Mouse (Mus musculus): ENCODE measurements at regions not wholly inside any gene's neighbourhood (a gene's known extent, or its start where the extent isn't known, plus 50 kb on each side); places are given as distances from the start of the nearest gene placed in this dataset.

GRCm38 (mm10) chr8:109012655-109013054 lies 481.2 kb upstream of the Pmfbp1 start:
- DNase-seq (ENCODE audit: low spot score), result no peak

GRCm38 (mm10) chr8:109013577-109013976 lies 480.2 kb upstream of the Pmfbp1 start:
- no peak for DNase-seq (ENCODE audit: low spot score)

GRCm38 (mm10) chr8:109014746-109015145 lies 479.1 kb upstream of the Pmfbp1 start:
- peak; percentile 25 for DNase-seq (ENCODE audit: low spot score)

DNA sequence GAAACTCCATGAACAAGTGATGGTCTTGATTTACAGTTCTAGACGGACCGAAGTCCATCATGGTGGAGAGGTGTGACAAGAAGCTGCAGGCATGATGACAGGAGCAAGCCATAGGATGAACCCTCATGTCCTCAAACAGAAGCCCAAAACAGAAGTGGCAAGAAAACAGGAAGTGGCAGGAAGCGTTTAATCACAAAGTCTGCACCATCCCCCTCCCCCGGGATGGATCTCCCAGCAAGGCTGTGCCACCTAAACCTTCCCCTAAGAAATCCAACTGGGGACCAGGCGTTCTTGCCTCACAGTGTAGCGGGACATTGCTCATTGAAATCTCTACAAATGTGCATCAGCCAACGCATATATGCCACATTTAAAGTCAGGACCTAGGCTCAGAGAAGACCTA lies 474.3 kb upstream of the Pmfbp1 start:
- DNase-seq (ENCODE audit: low spot score), result no peak

- DNase-seq (ENCODE audit: low spot score), result no peak
Observed at GRCm38 (mm10) chr8:109020102-109020501, 473.7 kb upstream of the Pmfbp1 start.

DNA sequence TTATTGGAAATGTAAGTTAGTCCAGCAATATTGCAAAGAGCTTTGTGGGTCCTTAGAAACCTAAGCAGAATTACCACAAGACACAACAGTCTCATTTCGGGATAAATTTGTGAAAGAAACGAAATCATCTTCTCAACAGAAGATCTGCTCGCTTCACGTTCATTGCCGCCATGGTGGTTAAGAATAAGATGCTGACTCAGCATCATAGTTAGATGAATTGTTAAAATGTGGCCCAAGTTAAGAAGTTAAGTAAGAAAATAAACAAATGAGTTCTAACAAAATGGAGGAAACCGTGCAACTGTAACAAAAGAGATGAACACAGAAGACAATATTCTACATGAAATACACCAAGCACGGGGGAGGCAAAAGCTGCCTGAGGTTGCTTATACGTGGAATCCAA lies 465.9 kb upstream of the Pmfbp1 start:
- no peak for DNase-seq (ENCODE audit: low spot score)

DNA sequence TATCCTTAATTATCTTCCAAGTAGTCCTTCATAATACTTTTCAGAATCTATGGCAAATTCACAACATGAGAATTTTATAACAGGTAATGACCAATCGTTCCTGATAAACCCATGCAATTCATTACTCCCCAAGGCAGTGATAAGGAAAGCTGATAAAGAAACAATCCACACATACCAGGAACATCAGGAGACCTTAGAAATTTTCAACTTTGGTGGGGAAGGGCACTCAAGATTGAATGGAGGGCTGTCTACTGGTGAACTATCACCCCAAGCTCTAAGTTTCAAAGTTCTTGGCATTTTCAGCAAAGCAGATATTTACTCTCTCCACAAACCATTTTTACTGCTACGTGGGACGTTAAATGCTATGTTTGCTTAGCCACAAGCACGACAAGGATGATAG lies 440.2 kb upstream of the Pmfbp1 start:
- no peak for DNase-seq (ENCODE audit: low spot score)

GRCm38 (mm10) chr8:109059152-109059551 lies 434.7 kb upstream of the Pmfbp1 start:
- DNase-seq (ENCODE audit: low spot score), result no peak

GRCm38 (mm10) chr8:109062376-109062775 lies 431.5 kb upstream of the Pmfbp1 start:
- no peak for DNase-seq (ENCODE audit: low spot score)

DNA sequence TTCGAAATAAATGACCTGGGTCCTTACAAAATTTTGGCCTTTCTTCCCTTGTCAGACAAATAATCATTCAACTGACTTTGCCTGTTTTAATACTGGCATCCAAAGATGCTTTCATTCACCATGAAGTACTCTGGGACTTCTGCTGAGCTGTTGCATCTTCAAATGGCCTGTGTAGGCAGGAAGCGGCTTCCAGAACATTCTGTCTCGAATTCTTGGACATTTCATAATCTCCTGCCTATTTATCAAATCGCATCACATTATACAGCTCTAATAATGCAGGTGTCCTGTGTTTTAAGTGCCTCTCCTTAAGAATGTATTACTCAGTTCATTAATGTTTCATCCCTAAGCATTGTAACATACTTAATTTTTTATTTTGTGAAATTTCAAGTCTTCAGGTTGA lies 420.1 kb upstream of the Pmfbp1 start:
- DNase-seq (ENCODE audit: low spot score), result no peak

GRCm38 (mm10) chr8:109075006-109075405 lies 418.8 kb upstream of the Pmfbp1 start:
- DNase-seq (ENCODE audit: low spot score), result no peak

GRCm38 (mm10) chr8:109079223-109079622 lies 414.6 kb upstream of the Pmfbp1 start:
- DNase-seq (ENCODE audit: low spot score), result no peak

GRCm38 (mm10) chr8:109081295-109081694 lies 412.5 kb upstream of the Pmfbp1 start:
- no peak for DNase-seq (ENCODE audit: low spot score)

DNA sequence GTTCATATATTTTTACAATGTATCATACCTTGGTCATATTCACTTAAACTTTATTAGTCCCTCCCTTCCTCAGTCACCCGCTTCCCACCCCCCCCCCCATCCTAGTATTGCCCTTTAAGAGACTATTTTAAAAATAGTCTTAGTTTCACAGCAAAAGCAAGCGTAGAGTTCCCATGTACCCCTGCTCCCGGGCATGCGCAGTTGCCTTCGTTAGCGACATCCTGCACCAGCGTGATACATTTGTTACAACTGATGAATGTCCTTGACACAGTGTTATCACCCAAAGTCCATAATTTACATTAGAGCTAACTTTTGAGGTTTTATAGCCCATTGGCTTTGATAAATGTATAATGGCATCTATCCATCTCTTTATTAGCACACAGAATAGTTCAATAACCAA lies 408.7 kb upstream of the Pmfbp1 start:
- no peak for DNase-seq (ENCODE audit: low spot score)

DNA sequence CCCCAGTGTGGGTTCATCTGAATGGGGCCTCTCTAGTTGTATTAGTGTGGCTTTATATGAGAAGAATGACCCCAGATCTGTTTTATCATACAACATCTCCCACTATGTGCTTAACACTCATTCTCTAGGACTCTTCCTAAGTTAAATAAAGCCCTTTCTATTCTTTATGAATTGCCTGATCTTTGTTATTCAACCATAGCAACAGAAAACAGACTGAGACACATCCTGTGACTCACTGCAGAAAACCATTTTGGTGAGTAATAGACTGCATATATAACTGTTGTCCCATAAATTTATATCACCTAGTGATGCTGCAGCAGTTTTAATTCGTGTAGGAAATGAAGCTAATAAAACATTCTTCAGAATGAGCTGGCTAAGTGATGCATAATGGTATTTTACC lies 406.0 kb upstream of the Pmfbp1 start:
- DNase-seq (ENCODE audit: low spot score), result no peak

DNA sequence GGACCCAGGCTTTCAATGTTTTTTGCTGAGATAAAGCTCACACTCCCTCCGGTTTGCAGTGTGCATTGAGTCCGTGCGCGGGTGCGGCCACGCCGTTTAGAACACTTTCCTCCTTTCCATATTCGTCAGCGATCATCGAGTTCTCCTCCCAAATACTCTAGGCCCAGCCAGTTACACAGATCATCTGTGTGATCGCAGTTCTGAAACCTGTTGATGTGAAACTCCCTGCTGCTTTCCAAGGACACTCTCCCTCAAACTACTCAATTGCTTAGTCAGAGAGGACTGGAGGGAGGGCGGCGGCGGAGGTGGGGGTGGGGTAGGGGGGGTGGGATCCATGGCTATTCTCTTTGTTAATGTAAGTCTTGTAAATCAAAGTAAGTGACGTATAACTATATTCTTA lies 394.2 kb upstream of the Pmfbp1 start:
- no peak for DNase-seq (ENCODE audit: low spot score)

GRCm38 (mm10) chr8:109101416-109101815 lies 392.4 kb upstream of the Pmfbp1 start:
- DNase-seq (ENCODE audit: low spot score), result no peak

DNA sequence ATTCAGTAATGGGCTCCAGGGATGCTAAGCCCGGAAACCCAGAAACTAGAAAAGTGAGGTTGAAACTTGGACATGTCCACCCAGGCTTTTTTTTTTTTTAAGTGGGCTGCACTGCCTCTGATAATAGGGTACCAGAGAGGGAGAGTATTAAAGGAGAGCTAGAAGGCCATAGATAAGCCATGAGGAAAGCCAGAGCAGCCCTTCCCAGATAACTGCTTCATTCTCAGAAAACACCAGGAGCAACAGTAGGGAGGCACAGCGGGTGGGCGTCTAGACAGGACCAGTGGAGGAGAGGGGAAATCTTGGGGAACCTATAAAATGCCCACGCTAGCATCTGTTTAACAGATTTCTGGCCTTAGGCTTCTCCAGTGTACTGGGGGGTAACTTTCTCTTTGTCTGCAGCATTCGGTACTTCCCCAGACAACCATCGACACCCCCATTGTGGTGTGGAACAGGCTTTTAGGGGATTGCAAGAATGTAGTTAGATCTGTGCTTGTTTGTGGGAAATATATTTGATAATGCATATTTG lies 389.0 kb upstream of the Pmfbp1 start:
- DNase-seq (ENCODE audit: low spot score), result no peak

GRCm38 (mm10) chr8:109105693-109106092 lies 388.1 kb upstream of the Pmfbp1 start:
- no peak for DNase-seq (ENCODE audit: low spot score)

- no peak for DNase-seq (ENCODE audit: low spot score)
Observed at GRCm38 (mm10) chr8:109106971-109107370, 386.9 kb upstream of the Pmfbp1 start.

GRCm38 (mm10) chr8:109107762-109108161 lies 386.1 kb upstream of the Pmfbp1 start:
- no peak for DNase-seq (ENCODE audit: low spot score)

GRCm38 (mm10) chr8:109109390-109109789 lies 384.4 kb upstream of the Pmfbp1 start:
- no peak for DNase-seq (ENCODE audit: low spot score)

GRCm38 (mm10) chr8:109121776-109122175 lies 372.1 kb upstream of the Pmfbp1 start:
- no peak for DNase-seq (ENCODE audit: low spot score)

- no peak for DNase-seq (ENCODE audit: low spot score)
Observed at GRCm38 (mm10) chr8:109142495-109143158, 351.2 kb upstream of the Pmfbp1 start.
